Comparison of ENCODE assay signal across 9 mouse cellular contexts in genomic region chr12:105002340-105003132, GRCm38 (mm10). TPM values are rescaled to one million over a fixed set of nuclear protein-coding genes. Genes with fewer than 3 reads are reported as not detected.
DNase-seq lines count a peak whose midpoint lies in the region; ATAC-seq and TF ChIP-seq lines count a peak whose summit lies in the region.
"Had no signal": no experiment of that assay in that cellular context is flagged by ENCODE, and none has a peak within 500 bp of the region (broad histone marks: within the 10 kb centered on the region; RNA-seq: fewer than 3 reads in every experiment).

No protein-coding gene starts in this region.

- no peak for DNase-seq in heart, adult 2 months
- DNase-seq in heart, postnatal 10 days, result no peak
- DNase-seq in midbrain, postnatal 0 days (ENCODE audit: low spot score), result no peak
- DNase-seq in midbrain, embryonic 14.5 days, result no peak
- DNase-seq in neural tube, embryonic 11.5 days (ENCODE audit: low spot score), result peak; percentile 36
- DNase-seq in spleen, postnatal 14 days (ENCODE audit: low spot score in 2 of 2), result no peak
- no peak for DNase-seq in left cerebral cortex, postnatal 14 days (ENCODE audit: low spot score in 2 of 2)
- DNase-seq: right cerebral cortex, adult 18-20 months had no signal

- 0 out of 2 replicates have a peak, but pooled peaks cover 1% of the 10 kb centered on the region for H3K79me2 ChIP-seq in heart, adult 2 months (replicated peaks; ENCODE audit: control insufficient read depth, insufficient read depth, low read length)

- H3K27me3 ChIP-seq in heart, adult 2 months (ENCODE audit: control insufficient read depth, insufficient read depth, low read length), result no peaks in the 10 kb centered on the region
- peaks cover 6% of the 10 kb centered on the region; the same call in 1 of the 2 replicates for H3K27me3 ChIP-seq in midbrain, postnatal 0 days (ENCODE audit: insufficient read depth, low read length)
- peaks cover 7% of the 10 kb centered on the region; the same call in 1 of the 2 replicates for H3K27me3 ChIP-seq in midbrain, embryonic 14.5 days (ENCODE audit: control insufficient read depth, insufficient read depth, low read length)
- no peaks in the 10 kb centered on the region; the same call in 1 of the 2 replicates for H3K27me3 ChIP-seq in embryonic facial prominence, embryonic 15.5 days
- peaks cover 1% of the 10 kb centered on the region for H3K27me3 ChIP-seq in neural tube, embryonic 11.5 days (ENCODE audit: control insufficient read depth, insufficient read depth, low read length)

- peaks cover 14% of the 10 kb centered on the region for H3K4me1 ChIP-seq in heart, adult 2 months (ENCODE audit: control insufficient read depth, insufficient read depth, low read length)
- H3K4me1 ChIP-seq in midbrain, postnatal 0 days (ENCODE audit: insufficient read depth, low read length), result no peaks in the 10 kb centered on the region
- no peaks in the 10 kb centered on the region for H3K4me1 ChIP-seq in midbrain, embryonic 14.5 days (ENCODE audit: control insufficient read depth, insufficient read depth, low read length)
- peaks cover 40% of the 10 kb centered on the region for H3K4me1 ChIP-seq in embryonic facial prominence, embryonic 15.5 days
- H3K4me1 ChIP-seq in neural tube, embryonic 11.5 days (ENCODE audit: control insufficient read depth, insufficient read depth, low read length), result no peaks in the 10 kb centered on the region; the same call in 1 of the 2 replicates

- intact Hi-C loops in heart, adult 2 months (cut with DNase I), result no loop called here
- intact Hi-C loops in heart, postnatal 10 days (cut with DNase I), result no loop called here
- intact Hi-C loops in left cerebral cortex, postnatal 14 days (cut with DNase I), result no loop called here

- no peaks in the 10 kb centered on the region for H3K9me3 ChIP-seq in midbrain, postnatal 0 days (ENCODE audit: low read length)
- H3K9me3 ChIP-seq in midbrain, embryonic 14.5 days (ENCODE audit: control insufficient read depth, low read length), result no peaks in the 10 kb centered on the region
- H3K9me3 ChIP-seq in embryonic facial prominence, embryonic 15.5 days (replicated peaks), result no peaks in the 10 kb centered on the region
- H3K9me3 ChIP-seq in neural tube, embryonic 11.5 days (ENCODE audit: control insufficient read depth, low read length), result no peaks in the 10 kb centered on the region

- no peak for ATAC-seq in midbrain, postnatal 0 days (ENCODE audit: low FRiP score)
- ATAC-seq in midbrain, embryonic 14.5 days (ENCODE audit: low FRiP score, low TSS enrichment), result no peak
- peak; percentile 64; the same call in 1 of the 2 replicates for ATAC-seq in embryonic facial prominence, embryonic 15.5 days (ENCODE audit: insufficient number of reproducible peaks, low FRiP score, low TSS enrichment, low read depth)
- no peak for ATAC-seq in neural tube, embryonic 11.5 days (ENCODE audit: insufficient read depth, low FRiP score, low TSS enrichment)

- H3K4me3 ChIP-seq in heart, adult 2 months, result no peak overlapping the region
- H3K4me3 ChIP-seq in midbrain, postnatal 0 days (ENCODE audit: low read depth, low read length), result no peak overlapping the region
- no peak overlapping the region for H3K4me3 ChIP-seq in midbrain, embryonic 14.5 days (replicated peaks; ENCODE audit: low read depth, low read length)
- no peak overlapping the region for H3K4me3 ChIP-seq in embryonic facial prominence, embryonic 15.5 days (replicated peaks)
- H3K4me3 ChIP-seq in neural tube, embryonic 11.5 days (ENCODE audit: low read depth, low read length), result no peak overlapping the region

- H3K9ac ChIP-seq in heart, adult 2 months (ENCODE audit: low read depth, low read length), result no peak overlapping the region
- no peak overlapping the region for H3K9ac ChIP-seq in midbrain, postnatal 0 days (replicated peaks; ENCODE audit: low read length, poor library complexity, severe bottlenecking)
- H3K9ac ChIP-seq in midbrain, embryonic 14.5 days (replicated peaks; ENCODE audit: low read length), result no peak overlapping the region
- no peak overlapping the region for H3K9ac ChIP-seq in embryonic facial prominence, embryonic 15.5 days
- H3K9ac ChIP-seq in neural tube, embryonic 11.5 days (ENCODE audit: low read length), result no peak overlapping the region

- 0 out of 2 replicates have a peak, but pooled peaks have one; percentile 9 for TF ChIP-seq CTCF in heart, adult 2 months (IDR thresholded peaks at IDR 0.05)
- peak; percentile 15 for TF ChIP-seq CTCF in midbrain, postnatal 0 days (IDR thresholded peaks at IDR 0.05)

- H3K4me2 ChIP-seq in midbrain, postnatal 0 days (ENCODE audit: low read depth, low read length, poor library complexity, severe bottlenecking), result no peak overlapping the region
- H3K4me2 ChIP-seq in midbrain, embryonic 14.5 days (ENCODE audit: low read length), result no peak overlapping the region
- no peak overlapping the region for H3K4me2 ChIP-seq in embryonic facial prominence, embryonic 15.5 days (replicated peaks)
- H3K4me2 ChIP-seq in neural tube, embryonic 11.5 days (ENCODE audit: low read depth), result no peak overlapping the region

- no peak for TF ChIP-seq EP300 in heart, adult 2 months (IDR thresholded peaks at IDR 0.05; ENCODE audit: insufficient read depth, low read depth, low read length)

- no peak for TF ChIP-seq POLR2A in heart, adult 2 months (IDR thresholded peaks at IDR 0.05; ENCODE audit: insufficient read depth, low read depth, low read length)

- no peak overlapping the region for H3K27ac ChIP-seq in heart, adult 2 months
- H3K27ac ChIP-seq in midbrain, postnatal 0 days (ENCODE audit: low read depth, low read length), result no peak overlapping the region
- H3K27ac ChIP-seq in midbrain, embryonic 14.5 days (replicated peaks; ENCODE audit: low read depth, low read length), result no peak overlapping the region
- H3K27ac ChIP-seq in embryonic facial prominence, embryonic 15.5 days (replicated peaks), result peak overlapping the region; percentile 5; the same call in 1 of the 2 replicates
- no peak overlapping the region for H3K27ac ChIP-seq in neural tube, embryonic 11.5 days (ENCODE audit: low read depth, low read length)

- H3K36me3 ChIP-seq in heart, adult 2 months (ENCODE audit: control insufficient read depth, insufficient read depth, low read length), result no peaks in the 10 kb centered on the region
- H3K36me3 ChIP-seq in midbrain, postnatal 0 days (ENCODE audit: insufficient read depth, low read length), result no peaks in the 10 kb centered on the region
- H3K36me3 ChIP-seq in midbrain, embryonic 14.5 days (ENCODE audit: control insufficient read depth, insufficient read depth, low read length), result no peaks in the 10 kb centered on the region
- H3K36me3 ChIP-seq in embryonic facial prominence, embryonic 15.5 days, result no peaks in the 10 kb centered on the region
- H3K36me3 ChIP-seq in neural tube, embryonic 11.5 days (ENCODE audit: control insufficient read depth, insufficient read depth, low read length), result no peaks in the 10 kb centered on the region

- WGBS in heart, adult 2 months, result 85% methylated on average over 10 of the region's 10 CpGs
- 66% methylated on average over 10 of the region's 10 CpGs for WGBS in midbrain, postnatal 0 days
- 67% methylated on average over 10 of the region's 10 CpGs for WGBS in midbrain, embryonic 14.5 days
- WGBS in embryonic facial prominence, embryonic 15.5 days, result 64% methylated on average over 10 of the region's 10 CpGs
- 73% methylated on average over 10 of the region's 10 CpGs for WGBS in neural tube, embryonic 11.5 days

RNA-seq across cellular contexts. Expression of gene Syne3, which starts 7.1 kb away (rescaled TPM):
- 1 to 10 TPM; 7.0 to 8.5 TPM for total RNA-seq in heart, adult 2 months (2021)
- 2.3 and 3.0 TPM in 2 replicates for polyA plus RNA-seq in heart, adult 2 months (2012; rRNA removed)
- total RNA-seq in heart, postnatal 10 days (2021), result 1 to 10 TPM; 6.1 to 6.4 TPM
- total RNA-seq in midbrain, postnatal 0 days (2014; rRNA removed), result 0.93 and 1.4 TPM in 2 replicates
- polyA plus RNA-seq in midbrain, postnatal 0 days (2015; fragmentation: Nextera tagmentation; extraction: Ambion mirVana), result 0.44 and 0.85 TPM in 2 replicates
- polyA plus RNA-seq in midbrain, embryonic 14.5 days (2014; fragmentation: Nextera tagmentation; extraction: Ambion mirVana), result 0.04 TPM in 1 of 2 replicates, not detected in the other
- 3.6 and 4.4 TPM in 2 replicates for polyA plus RNA-seq in embryonic facial prominence, embryonic 15.5 days (2015; fragmentation: Nextera tagmentation; extraction: Ambion mirVana)
- 0.05 and 0.18 TPM in 2 replicates for polyA plus RNA-seq in neural tube, embryonic 11.5 days (2014; fragmentation: Nextera tagmentation; extraction: Ambion mirVana)
- 1 to 10 TPM; 1.1 to 1.4 TPM for total RNA-seq in left cerebral cortex, postnatal 14 days (2021)

RNA-seq across cellular contexts. Expression of gene Glrx5, which starts 30.0 kb away (rescaled TPM):
- total RNA-seq in heart, adult 2 months (2021), result 10 to 100 TPM; 86.5 to 94.7 TPM
- polyA plus RNA-seq in heart, adult 2 months (2012; rRNA removed), result 103 and 104 TPM in 2 replicates
- total RNA-seq in heart, postnatal 10 days (2021), result 10 to 100 TPM; 84.5 to 86.0 TPM
- 35.8 and 50.9 TPM in 2 replicates for total RNA-seq in midbrain, postnatal 0 days (2014; rRNA removed)
- polyA plus RNA-seq in midbrain, postnatal 0 days (2015; fragmentation: Nextera tagmentation; extraction: Ambion mirVana), result 175 and 185 TPM in 2 replicates
- 171 and 175 TPM in 2 replicates for polyA plus RNA-seq in midbrain, embryonic 14.5 days (2014; fragmentation: Nextera tagmentation; extraction: Ambion mirVana)
- polyA plus RNA-seq in embryonic facial prominence, embryonic 15.5 days (2015; fragmentation: Nextera tagmentation; extraction: Ambion mirVana), result 152 and 159 TPM in 2 replicates
- 192 and 194 TPM in 2 replicates for polyA plus RNA-seq in neural tube, embryonic 11.5 days (2014; fragmentation: Nextera tagmentation; extraction: Ambion mirVana)
- total RNA-seq in left cerebral cortex, postnatal 14 days (2021), result 10 to 100 TPM; 62.5 to 64.1 TPM
